Mouse (Mus musculus) ES-E14 (cell line): ENCODE data around the gene Mob2. TPM values are rescaled to one million over a fixed set of nuclear protein-coding genes. Genes with fewer than 3 reads are reported as not detected.

Experiments
- DNase-seq: peaks from one replicate; pipeline ENCODE4 v3.0.0-alpha.2; 2013; ENCODE audit warnings: low read depth, low spot score
- H3K27ac ChIP-seq: 2 replicates; pipeline ENCODE4 v1.5.1; 2012; ENCODE audit warnings: low read depth, mild to moderate bottlenecking, low read length, moderate library complexity, mixed read lengths; ENCODE audit not compliant: poor library complexity, insufficient read depth, severe bottlenecking
- H3K36me3 ChIP-seq: 2 replicates; pipeline ENCODE4 v1.6.1; 2012; ENCODE audit warnings: mild to moderate bottlenecking, low read length, moderate library complexity, mixed read lengths; ENCODE audit not compliant: control insufficient read depth, poor library complexity, insufficient read depth, severe bottlenecking
- H3K4me1 ChIP-seq, 2 experiments: fragments of 150-350 bp in 1 of 2; sonication (generic) in 1 of 2; 2 replicates each; pipeline ENCODE4 v1.6.1; 2012; ENCODE audit warnings: low read length in 2 of 2, mild to moderate bottlenecking in 1 of 2, mixed read lengths in 1 of 2; ENCODE audit not compliant: control insufficient read depth in 2 of 2, insufficient read depth in 2 of 2, poor library complexity in 1 of 2
- H3K4me3 ChIP-seq, 2 experiments: fragments of 150-350 bp in 1 of 2; sonication (generic) in 1 of 2; 2 replicates each; pipeline ENCODE4 v1.5.1; 2012; ENCODE audit warnings: low read length in 2 of 2, low read depth in 1 of 2, mild to moderate bottlenecking in 1 of 2, mixed read lengths in 1 of 2; ENCODE audit not compliant: insufficient read depth in 1 of 2, poor library complexity in 1 of 2, severe bottlenecking in 1 of 2
- H3K9ac ChIP-seq: 2 replicates; pipeline ENCODE4 v1.6.1; 2012; ENCODE audit warnings: low read depth, mild to moderate bottlenecking, low read length, mixed read lengths; ENCODE audit not compliant: poor library complexity, insufficient read depth, severe bottlenecking
- H3K9me3 ChIP-seq: fragments of 150-350 bp; sonication (generic); 2 replicates; pipeline ENCODE4 v1.6.1; 2012; ENCODE audit warnings: low read depth, mild to moderate bottlenecking, low read length; ENCODE audit not compliant: control insufficient read depth, insufficient read depth
- CHD2 ChIP-seq: IDR thresholded peaks from 2 replicates; pipeline ENCODE4 v1.6.1; 2014; ENCODE audit warnings: mild to moderate bottlenecking, low read depth, low read length, inconsistent platforms
- HCFC1 ChIP-seq: IDR thresholded peaks from 2 replicates; pipeline ENCODE4 v1.6.1; 2012; ENCODE audit warnings: low read length, inconsistent platforms, borderline replicate concordance; ENCODE audit not compliant: insufficient read depth
- MAFK ChIP-seq: IDR thresholded peaks from 2 replicates; pipeline ENCODE4 v1.6.1; 2014; ENCODE audit warnings: mild to moderate bottlenecking, low read depth, low read length, inconsistent platforms; ENCODE audit not compliant: insufficient read depth
- ZC3H11A ChIP-seq: IDR thresholded peaks from 2 replicates; pipeline ENCODE4 v1.6.1; 2012; ENCODE audit warnings: low read depth, mild to moderate bottlenecking, inconsistent platforms, low read length, borderline replicate concordance
- ZNF384 ChIP-seq: IDR thresholded peaks from 2 replicates; pipeline ENCODE4 v1.6.1; 2012; ENCODE audit warnings: low read depth, low read length, inconsistent platforms
- in situ Hi-C, 2 experiments: fragments of 600-800 bp; cut with MboI; formaldehyde crosslinking; loops; one replicate each; pipeline ENCODE4 v1.15.1; 2025; ENCODE audit warnings: low sequenced_read_pairs in 2 of 2, inconsistent platforms in 1 of 2; ENCODE audit not compliant: unreplicated experiment in 2 of 2
- total RNA-seq: library from RNA; depleted of rRNA; stranded (reverse); fragments of 300-350 nt; gene quantifications from 2 replicates; pipeline ENCODE4 v1.2.3, GENCODE M21; 2012

The Mob2 gene
- total RNA-seq, 1 experiment, result 30.7 TPM

DNA sequence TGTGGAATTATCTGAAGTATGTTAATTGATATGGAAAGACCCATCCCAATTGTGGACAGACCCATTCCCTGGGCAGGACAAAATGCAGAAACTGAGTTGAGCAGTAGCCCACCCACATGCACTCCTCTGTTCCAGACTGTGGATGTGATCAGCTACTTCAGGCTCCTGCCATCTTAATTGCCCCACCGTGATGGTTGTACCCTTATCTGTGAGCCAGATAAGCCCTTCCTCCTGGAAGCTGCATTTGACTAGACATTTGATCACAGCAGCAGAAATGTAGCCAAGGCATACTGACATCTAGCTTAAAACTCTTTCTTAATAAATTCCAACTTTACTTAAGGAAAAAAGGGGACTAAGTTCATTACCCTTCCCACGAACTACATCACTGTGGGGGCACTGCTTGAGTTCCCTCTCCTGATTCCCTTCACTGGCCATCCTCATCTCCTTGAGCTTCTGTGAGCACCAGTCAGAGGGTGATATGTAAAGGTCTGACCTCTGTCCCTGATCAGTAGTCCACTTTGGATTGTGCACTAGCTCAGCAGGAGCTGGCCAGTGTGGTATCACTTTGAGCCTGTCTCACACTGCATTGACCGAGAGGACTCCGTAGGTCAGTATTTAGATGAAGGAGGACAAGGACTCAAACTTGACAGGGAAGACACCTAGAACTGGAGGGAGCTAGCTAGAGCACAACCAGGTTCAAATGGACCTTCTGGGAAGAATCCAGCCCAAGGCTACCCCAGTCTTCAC is 25.5 kb upstream of the Mob2 start:
- no peak overlapping the region for H3K27ac ChIP-seq
- no peak for DNase-seq
- H3K4me1 ChIP-seq, result 0 out of 4 replicates have a peak, but pooled peaks cover 0 to 2% of the 10 kb centered on the region in 2 experiments
- in situ Hi-C loops, result no loop called here
- H3K36me3 ChIP-seq, result no peaks in the 10 kb centered on the region; the same call in 1 of the 2 replicates
- H3K4me3 ChIP-seq, result no peak overlapping the region
- no peaks in the 10 kb centered on the region for H3K9me3 ChIP-seq
- H3K9ac ChIP-seq, result no peak overlapping the region
- TF ChIP-seq ZNF384 (no peak), ZC3H11A (no peak), MAFK (no peak), CHD2 (no peak), HCFC1 (no peak)

DNA sequence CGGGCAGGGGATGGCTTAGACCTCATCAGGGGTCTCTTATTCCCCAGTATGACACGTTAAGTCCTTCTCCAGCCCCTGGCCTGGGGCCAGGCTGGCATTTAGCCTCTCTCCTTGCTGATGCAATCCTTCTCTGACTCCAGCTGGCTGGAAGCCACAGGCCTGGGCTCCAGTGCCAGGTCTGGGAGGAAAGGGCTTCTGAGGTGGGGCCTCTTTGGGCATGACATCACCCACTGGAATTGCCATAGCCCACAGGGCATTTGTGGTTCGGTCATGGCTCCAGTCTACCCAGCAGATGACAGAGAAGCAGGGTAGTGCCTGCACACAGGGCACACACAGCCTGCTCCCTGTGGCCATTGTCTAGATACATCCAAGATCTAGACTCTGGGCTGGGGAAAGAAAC is 24.0 kb upstream of the Mob2 start:
- H3K4me3 ChIP-seq, result no peak overlapping the region
- in situ Hi-C loops, result no loop called here
- H3K36me3 ChIP-seq, result no peaks in the 10 kb centered on the region; the same call in 1 of the 2 replicates
- no peak overlapping the region for H3K9ac ChIP-seq
- no peak overlapping the region for H3K27ac ChIP-seq
- no peak for TF ChIP-seq MAFK
- no peak for TF ChIP-seq CHD2
- TF ChIP-seq HCFC1, result no peak
- TF ChIP-seq ZNF384, result no peak
- no peak for TF ChIP-seq ZC3H11A
- no peak for DNase-seq
- 0 out of 4 replicates have a peak, but pooled peaks cover 0 to 2% of the 10 kb centered on the region in 2 experiments for H3K4me1 ChIP-seq
- no peaks in the 10 kb centered on the region for H3K9me3 ChIP-seq

GRCm38 (mm10) chr7:142084395-142084794 is 23.5 kb upstream of the Mob2 start:
- in situ Hi-C loops, result no loop called here
- Histone ChIP-seq H3K36me3 (no peaks in the 10 kb centered on the region; the same call in 1 of the 2 replicates), H3K9ac (no peak overlapping the region), H3K27ac (no peak overlapping the region), H3K4me1 (0 out of 4 replicates have a peak, but pooled peaks cover 0 to 2% of the 10 kb centered on the region in 2 experiments), H3K4me3 (no peak overlapping the region), H3K9me3 (no peaks in the 10 kb centered on the region)
- no peak for TF ChIP-seq HCFC1
- no peak for TF ChIP-seq CHD2
- TF ChIP-seq ZNF384, result no peak
- no peak for TF ChIP-seq MAFK
- no peak for TF ChIP-seq ZC3H11A
- DNase-seq, result no peak

- Histone ChIP-seq H3K27ac (no peak overlapping the region), H3K36me3 (no peaks in the 10 kb centered on the region; the same call in 1 of the 2 replicates), H3K9ac (no peak overlapping the region), H3K4me3 (no peak overlapping the region), H3K9me3 (no peaks in the 10 kb centered on the region), H3K4me1 (0 out of 4 replicates have a peak, but pooled peaks cover 0 to 2% of the 10 kb centered on the region in 2 experiments)
- TF ChIP-seq CHD2 (no peak), HCFC1 (no peak), ZNF384 (no peak), MAFK (no peak), ZC3H11A (no peak)
- no peak for DNase-seq
- in situ Hi-C loops, result no loop called here
These were observed 22.9 kb upstream of the Mob2 start for GRCm38 (mm10) chr7:142083588-142084317.
